Mouse (Mus musculus): Measurements from ENCODE around the gene Adam12.
A peak's percentile ranks its signal among the peaks of the same experiment; 100 is the strongest.

Gene Adam12

GRCm38 (mm10) chr7:134224741-134225612 lies 7.0 kb downstream of the Adam12 start:
- DNase-seq: peak; percentile 43

- DNase-seq: no peak
Observed at GRCm38 (mm10) chr7:134224421-134224740, 7.6 kb downstream of the Adam12 start.

- peak; percentile 71 for DNase-seq
Observed at GRCm38 (mm10) chr7:134223444-134224161, 8.3 kb downstream of the Adam12 start.

- peak; percentile 5 for DNase-seq
Observed at GRCm38 (mm10) chr7:134207956-134208355, 24.0 kb downstream of the Adam12 start.

- DNase-seq: no peak
Observed at GRCm38 (mm10) chr7:134193089-134193488, 38.9 kb downstream of the Adam12 start.

GRCm38 (mm10) chr7:134190101-134190500 lies 41.8 kb downstream of the Adam12 start:
- DNase-seq: no peak

GRCm38 (mm10) chr7:134188565-134188964 lies 43.4 kb downstream of the Adam12 start:
- no peak for DNase-seq

GRCm38 (mm10) chr7:134187946-134188345 lies 44.0 kb downstream of the Adam12 start:
- no peak for DNase-seq

GRCm38 (mm10) chr7:134186497-134186896 lies 45.4 kb downstream of the Adam12 start:
- DNase-seq: no peak

- no peak for DNase-seq
Observed at GRCm38 (mm10) chr7:134185751-134186150, 46.2 kb downstream of the Adam12 start.

GRCm38 (mm10) chr7:134181717-134182116 lies 50.2 kb downstream of the Adam12 start:
- DNase-seq: no peak

GRCm38 (mm10) chr7:134181056-134181455 lies 50.9 kb downstream of the Adam12 start:
- DNase-seq: no peak

- no peak for DNase-seq
Observed at GRCm38 (mm10) chr7:134177051-134177450, 54.9 kb downstream of the Adam12 start.

GRCm38 (mm10) chr7:134175201-134175600 lies 56.7 kb downstream of the Adam12 start:
- DNase-seq: no peak

GRCm38 (mm10) chr7:134173442-134174090 lies 58.4 kb downstream of the Adam12 start:
- DNase-seq: no peak

- DNase-seq: no peak
Observed at GRCm38 (mm10) chr7:134170180-134170910, 61.6 kb downstream of the Adam12 start.

GRCm38 (mm10) chr7:134169780-134170179 lies 62.2 kb downstream of the Adam12 start:
- DNase-seq: no peak

GRCm38 (mm10) chr7:134167586-134167985 lies 64.4 kb downstream of the Adam12 start:
- DNase-seq: no peak

GRCm38 (mm10) chr7:134163751-134164150 lies 68.2 kb downstream of the Adam12 start:
- DNase-seq: no peak

- no peak for DNase-seq
Observed at GRCm38 (mm10) chr7:134162886-134163285, 69.1 kb downstream of the Adam12 start.

GRCm38 (mm10) chr7:134159608-134160007 lies 72.3 kb downstream of the Adam12 start:
- DNase-seq: no peak

- DNase-seq: no peak
Observed at GRCm38 (mm10) chr7:134151330-134151729, 80.6 kb downstream of the Adam12 start.

- DNase-seq: no peak
Observed at GRCm38 (mm10) chr7:134150305-134150704, 81.6 kb downstream of the Adam12 start.
